Mouse (Mus musculus): ENCODE data around the gene Manba. TPM values are rescaled to one million over a fixed set of nuclear protein-coding genes. Genes with fewer than 3 reads are reported as not detected.

Gene Manba
- total and polyA plus RNA-seq, 2 experiments from 2014 or later: 20.6 to 36.0 TPM

DNA sequence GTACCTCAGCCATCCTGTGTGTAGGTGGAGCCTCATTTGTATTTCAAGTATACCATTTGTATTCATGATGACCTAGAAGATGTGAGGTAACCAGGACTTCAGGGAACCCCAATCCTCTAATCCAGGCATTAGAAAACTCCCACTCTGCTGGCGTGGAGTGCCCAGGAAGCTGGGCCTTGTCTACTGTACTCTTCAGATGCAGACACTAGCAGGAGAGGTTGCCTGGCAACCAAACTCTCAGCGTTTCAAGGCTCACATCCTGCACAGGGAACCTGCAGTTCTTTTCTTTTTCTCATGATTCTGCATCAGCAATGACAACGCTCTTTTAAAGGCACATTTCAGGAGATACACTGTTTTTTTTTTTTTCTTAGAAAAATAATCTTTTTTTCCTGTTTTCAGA is 124.8 kb downstream of the Manba start:
- no peak overlapping the region for H3K9ac ChIP-seq (replicated peaks; ENCODE audit: low read depth, low read length)
- DNase-seq (ENCODE audit: low spot score) (no peak), ATAC-seq (ENCODE audit: insufficient read depth, low read depth) (no peak)
- no peak overlapping the region for H3K4me3 ChIP-seq (ENCODE audit: low read depth, low read length)
- no peak overlapping the region for H3K27ac ChIP-seq (ENCODE audit: low read depth)
- no peaks in the 10 kb centered on the region for H3K9me3 ChIP-seq (replicated peaks; ENCODE audit: control insufficient read depth, low read length)
- peaks cover 78% of the 10 kb centered on the region for H3K36me3 ChIP-seq (replicated peaks; ENCODE audit: control insufficient read depth, insufficient read depth, low read length)
- H3K4me1 ChIP-seq (ENCODE audit: control insufficient read depth, insufficient read depth): 0 out of 2 replicates have a peak, but pooled peaks cover 4% of the 10 kb centered on the region
- WGBS: 52% methylated on average over 3 of the region's 3 CpGs
- TF ChIP-seq EP300 (IDR thresholded peaks at IDR 0.05; ENCODE audit: low read depth): no peak
- no peak for TF ChIP-seq CTCF (IDR thresholded peaks at IDR 0.05; ENCODE audit: low read depth)
- no peaks in the 10 kb centered on the region for H3K27me3 ChIP-seq (ENCODE audit: control insufficient read depth, insufficient read depth, low read length)
- H3K4me2 ChIP-seq (ENCODE audit: low read depth, low read length): no peak overlapping the region

DNA sequence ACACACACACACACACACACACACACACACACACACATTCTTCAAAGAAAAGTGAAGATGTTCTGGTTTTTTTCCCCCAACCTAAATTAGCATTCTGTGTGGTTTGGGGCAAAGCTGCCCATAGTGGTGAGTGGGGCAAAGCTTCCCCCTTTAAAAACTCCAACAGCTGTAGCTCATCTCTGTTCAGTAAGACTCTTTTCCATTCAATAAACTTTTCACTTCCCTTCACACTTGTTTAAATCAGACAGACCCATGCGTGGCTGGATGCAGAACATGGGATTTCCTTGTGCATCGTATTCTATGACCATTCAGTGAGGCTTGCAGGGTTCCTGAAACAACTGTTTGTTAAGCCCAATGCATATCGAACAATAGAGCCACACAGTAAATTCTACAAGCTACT is 129.0 kb downstream of the Manba start:
- H3K4me1 ChIP-seq (ENCODE audit: control insufficient read depth, insufficient read depth): no peaks in the 10 kb centered on the region
- no peak overlapping the region for H3K4me3 ChIP-seq (ENCODE audit: low read depth, low read length)
- DNase-seq (ENCODE audit: low spot score): no peak
- no peaks in the 10 kb centered on the region for H3K9me3 ChIP-seq (replicated peaks; ENCODE audit: control insufficient read depth, low read length)
- peaks cover 93% of the 10 kb centered on the region for H3K36me3 ChIP-seq (replicated peaks; ENCODE audit: control insufficient read depth, insufficient read depth, low read length)
- H3K27me3 ChIP-seq (ENCODE audit: control insufficient read depth, insufficient read depth, low read length): no peaks in the 10 kb centered on the region
- TF ChIP-seq CTCF (IDR thresholded peaks at IDR 0.05; ENCODE audit: low read depth): no peak
- no peak for TF ChIP-seq EP300 (IDR thresholded peaks at IDR 0.05; ENCODE audit: low read depth)
- 91% methylated on average over 3 of the region's 3 CpGs for WGBS
- no peak overlapping the region for H3K9ac ChIP-seq (replicated peaks; ENCODE audit: low read depth, low read length)
- H3K27ac ChIP-seq (ENCODE audit: low read depth): no peak overlapping the region
- no peak for ATAC-seq (ENCODE audit: insufficient read depth, low read depth)
- no peak overlapping the region for H3K4me2 ChIP-seq (ENCODE audit: low read depth, low read length)

DNA sequence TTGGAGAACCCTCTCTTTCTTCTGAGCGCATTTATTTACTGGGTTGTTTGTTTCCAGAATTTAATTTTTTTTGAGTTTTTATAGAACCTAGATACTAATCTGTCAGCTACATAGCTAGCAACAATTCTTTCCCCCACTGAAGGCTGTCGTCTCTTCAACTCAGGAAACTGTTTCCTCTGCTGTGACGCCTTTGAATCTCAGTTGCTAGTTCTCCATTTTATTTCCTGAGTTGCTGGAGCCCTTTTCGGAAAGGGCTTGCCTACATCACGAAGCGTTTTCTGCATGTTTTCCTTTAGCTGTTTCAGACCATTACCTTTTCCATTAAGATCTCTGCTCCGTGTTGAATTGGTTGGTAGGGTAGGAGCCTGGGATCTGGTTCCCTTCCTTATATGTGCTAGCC is 131.3 kb downstream of the Manba start:
- Histone ChIP-seq H3K27me3 (ENCODE audit: control insufficient read depth, insufficient read depth, low read length) (no peaks in the 10 kb centered on the region), H3K4me3 (ENCODE audit: low read depth, low read length) (no peak overlapping the region), H3K27ac (ENCODE audit: low read depth) (no peak overlapping the region), H3K4me1 (ENCODE audit: control insufficient read depth, insufficient read depth) (no peaks in the 10 kb centered on the region), H3K36me3 (replicated peaks; ENCODE audit: control insufficient read depth, insufficient read depth, low read length) (peaks cover 80% of the 10 kb centered on the region), H3K9me3 (replicated peaks; ENCODE audit: control insufficient read depth, low read length) (no peaks in the 10 kb centered on the region), H3K4me2 (ENCODE audit: low read depth, low read length) (no peak overlapping the region), H3K9ac (replicated peaks; ENCODE audit: low read depth, low read length) (no peak overlapping the region)
- no peak for DNase-seq (ENCODE audit: low spot score)
- TF ChIP-seq EP300 (IDR thresholded peaks at IDR 0.05; ENCODE audit: low read depth): no peak
- TF ChIP-seq CTCF (IDR thresholded peaks at IDR 0.05; ENCODE audit: low read depth): no peak
- WGBS: 87% methylated on average over 7 of the region's 7 CpGs
- no peak for ATAC-seq (ENCODE audit: insufficient read depth, low read depth)

Other genes with a start within 250 kb of the Manba start
- gene Bdh2, start 204.4 kb upstream of the Manba start, total RNA-seq (2014; rRNA removed; ENCODE audit: low replicate concordance): 3.2 TPM in 1 of 2 replicates, not detected in the other
- 2.7 TPM in 2 replicates for gene Bdh2, start 204.4 kb upstream of the Manba start, polyA plus RNA-seq (2015; fragmentation: Nextera tagmentation; extraction: Ambion mirVana)
- 0.39 TPM in 1 of 2 replicates, not detected in the other for gene Slc9b2, start 177.9 kb upstream of the Manba start, total RNA-seq (2014; rRNA removed; ENCODE audit: low replicate concordance)
- 0.11 TPM in 2 replicates for gene Slc9b2, start 177.9 kb upstream of the Manba start, polyA plus RNA-seq (2015; fragmentation: Nextera tagmentation; extraction: Ambion mirVana)
- not detected in 2 replicates for gene Slc9b1, start 137.6 kb upstream of the Manba start, total RNA-seq (2014; rRNA removed; ENCODE audit: low replicate concordance)
- 0.20 TPM in 1 of 2 replicates, not detected in the other for gene Slc9b1, start 137.6 kb upstream of the Manba start, polyA plus RNA-seq (2015; fragmentation: Nextera tagmentation; extraction: Ambion mirVana)
- 20.7 and 20.8 TPM in 2 replicates for gene Cisd2, start 61.7 kb upstream of the Manba start, total RNA-seq (2014; rRNA removed; ENCODE audit: low replicate concordance)
- gene Cisd2, start 61.7 kb upstream of the Manba start, polyA plus RNA-seq (2015; fragmentation: Nextera tagmentation; extraction: Ambion mirVana): 43.0 and 48.2 TPM in 2 replicates
- 944 and 1,112 TPM in 2 replicates for gene Ube2d3, start 47.5 kb upstream of the Manba start, total RNA-seq (2014; rRNA removed; ENCODE audit: low replicate concordance)
- 419 and 429 TPM in 2 replicates for gene Ube2d3, start 47.5 kb upstream of the Manba start, polyA plus RNA-seq (2015; fragmentation: Nextera tagmentation; extraction: Ambion mirVana)
- 51.7 and 61.7 TPM in 2 replicates for gene Nfkb1, start 205.9 kb downstream of the Manba start, total RNA-seq (2014; rRNA removed; ENCODE audit: low replicate concordance)
- gene Nfkb1, start 205.9 kb downstream of the Manba start, polyA plus RNA-seq (2015; fragmentation: Nextera tagmentation; extraction: Ambion mirVana): 11.9 and 12.5 TPM in 2 replicates

Data from heart, postnatal 0 days (tissue).